Mouse (Mus musculus): Measurements from ENCODE around the gene Serac1.

DNA sequence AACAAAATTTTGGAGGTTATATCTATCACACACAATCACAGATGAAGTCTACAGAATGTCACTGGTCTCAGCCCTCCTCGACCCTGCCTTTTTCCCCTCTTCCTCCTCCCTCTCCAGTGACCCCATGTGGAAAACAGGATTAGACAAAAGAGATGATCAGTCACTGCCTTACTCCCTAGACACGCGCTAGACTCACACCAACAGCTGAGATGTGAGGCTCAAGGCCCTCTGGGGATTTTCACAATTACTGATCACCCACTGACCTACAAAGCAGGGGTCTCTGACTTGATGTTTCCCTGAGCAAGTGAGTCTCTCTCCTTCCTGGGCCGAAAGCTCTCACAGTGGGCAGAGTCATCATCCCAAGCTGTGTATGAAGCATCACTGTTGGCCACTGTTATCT is 26.7 kb downstream of the Serac1 start:
- TF ChIP-seq CTCF (IDR thresholded peaks at IDR 0.05; ENCODE audit: low read depth, low read length), result no peak
- TF ChIP-seq POLR2AphosphoS5 (IDR thresholded peaks at IDR 0.05; ENCODE audit: insufficient replicate concordance, low read depth, low read length), result no peak
- TF ChIP-seq TAL1 (conservative IDR thresholded peaks at IDR 0.05; ENCODE audit: low read depth, low read length), result no peak
- no peak for TF ChIP-seq GATA1 (IDR thresholded peaks at IDR 0.05; ENCODE audit: borderline replicate concordance, low read length)
